Mouse (Mus musculus) retina, embryonic 14.5 days (tissue): ENCODE measurements at regions not wholly inside any gene's neighbourhood (a gene's known extent, or its start where the extent isn't known, plus 50 kb on each side); places are given as distances from the start of the nearest gene placed in this dataset.

Experiments
- DNase-seq: peaks from one replicate; pipeline ENCODE4 v3.0.0-alpha.2; 2015; ENCODE audit warnings: low spot score

- no peak for DNase-seq
Observed at GRCm38 (mm10) chr15:88035486-88035885, 491.4 kb downstream of the Fam19a5 start.

GRCm38 (mm10) chr15:88036146-88037000, 492.3 kb downstream of the Fam19a5 start:
- peak; percentile 10 for DNase-seq

GRCm38 (mm10) chr15:88037606-88038005, 493.5 kb downstream of the Fam19a5 start:
- no peak for DNase-seq

- no peak for DNase-seq
Observed at GRCm38 (mm10) chr15:88042821-88043220, 498.7 kb downstream of the Fam19a5 start.

- DNase-seq = no peak
Observed at GRCm38 (mm10) chr15:88058071-88058470, 514.0 kb downstream of the Fam19a5 start.

- DNase-seq = no peak
Observed at GRCm38 (mm10) chr15:88060935-88061334, 516.8 kb downstream of the Fam19a5 start.

GRCm38 (mm10) chr15:88063041-88063440, 518.9 kb downstream of the Fam19a5 start:
- no peak for DNase-seq

- no peak for DNase-seq
Observed at GRCm38 (mm10) chr15:88068476-88068875, 524.4 kb downstream of the Fam19a5 start.

- no peak for DNase-seq
Observed at GRCm38 (mm10) chr15:88072676-88073075, 527.4 kb upstream of the Zdhhc25 start.

- peak; percentile 23 for DNase-seq
Observed at GRCm38 (mm10) chr15:88083911-88084310, 516.2 kb upstream of the Zdhhc25 start.

- no peak for DNase-seq
Observed at GRCm38 (mm10) chr15:88085631-88086030, 514.5 kb upstream of the Zdhhc25 start.

- no peak for DNase-seq
Observed at GRCm38 (mm10) chr15:88089486-88089885, 510.6 kb upstream of the Zdhhc25 start.

- no peak for DNase-seq
Observed at GRCm38 (mm10) chr15:88091390-88091789, 508.7 kb upstream of the Zdhhc25 start.

- DNase-seq = peak; percentile 65
Observed at GRCm38 (mm10) chr15:88120376-88120775, 479.7 kb upstream of the Zdhhc25 start.

- no peak for DNase-seq
Observed at GRCm38 (mm10) chr15:88123907-88124523, 476.1 kb upstream of the Zdhhc25 start.

GRCm38 (mm10) chr15:88146118-88146517, 454.0 kb upstream of the Zdhhc25 start:
- DNase-seq = peak; percentile 82

GRCm38 (mm10) chr15:88151199-88151598, 448.9 kb upstream of the Zdhhc25 start:
- DNase-seq = no peak

GRCm38 (mm10) chr15:88159618-88160170, 440.4 kb upstream of the Zdhhc25 start:
- no peak for DNase-seq

GRCm38 (mm10) chr15:88160291-88160690, 439.8 kb upstream of the Zdhhc25 start:
- DNase-seq = no peak

- no peak for DNase-seq
Observed at GRCm38 (mm10) chr15:88163438-88163837, 436.7 kb upstream of the Zdhhc25 start.

GRCm38 (mm10) chr15:88174326-88174725, 425.8 kb upstream of the Zdhhc25 start:
- DNase-seq = peak; percentile 81

GRCm38 (mm10) chr15:88175991-88176390, 424.1 kb upstream of the Zdhhc25 start:
- DNase-seq = no peak

GRCm38 (mm10) chr15:88196539-88196938, 403.6 kb upstream of the Zdhhc25 start:
- DNase-seq = no peak
